Mouse (Mus musculus) stomach, postnatal 0 days (tissue): ENCODE results near the gene Fbl.

ENCODE experiments used
- CTCF ChIP-seq: IDR thresholded peaks from 2 replicates; pipeline ENCODE4 v1.5.1; 2016; ENCODE audit warnings: antibody characterized with exemption, low read depth, mild to moderate bottlenecking, moderate library complexity
- EP300 ChIP-seq: optimal IDR thresholded peaks from 2 replicates; pipeline ENCODE3; 2016; ENCODE audit warnings: antibody characterized with exemption

DNA sequence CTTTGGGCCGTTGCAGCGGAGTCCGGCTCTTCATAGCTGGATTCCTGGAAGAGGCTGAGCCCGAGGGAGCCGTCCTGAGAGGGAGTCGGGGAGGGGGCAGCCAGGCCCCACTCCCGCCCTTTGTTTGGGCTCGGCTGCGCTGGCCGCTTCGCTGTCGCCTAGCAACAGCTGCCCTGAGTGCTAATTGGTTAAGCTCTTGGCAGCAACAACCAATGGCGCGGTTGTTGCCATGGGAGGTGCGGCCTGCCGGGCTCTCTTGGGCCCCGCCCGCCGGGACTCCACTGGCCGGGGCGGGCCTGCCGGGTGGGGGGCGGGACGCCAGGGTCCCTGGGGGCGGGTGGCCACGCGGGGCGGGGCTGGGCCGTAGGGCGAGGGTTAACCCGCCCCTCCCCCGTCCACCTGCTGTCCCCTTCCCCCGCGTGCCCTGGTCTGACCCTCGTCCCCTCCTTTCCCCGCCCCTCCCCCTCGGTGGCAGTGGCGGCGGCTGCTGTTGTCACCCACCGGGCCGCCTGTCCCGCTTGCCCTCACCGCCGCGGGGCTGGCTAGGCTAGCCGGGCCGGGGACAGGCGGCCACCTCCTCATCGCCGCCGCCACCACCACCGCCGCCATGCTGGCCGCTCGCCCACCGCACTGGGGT is 10.3 kb downstream of the Fbl start:
- no peak for TF ChIP-seq CTCF
- no peak for TF ChIP-seq EP300
